Mouse (Mus musculus) heart, adult 2 months (tissue): ENCODE data around the gene Crtc2. TPM values are rescaled to one million over a fixed set of nuclear protein-coding genes. Genes with fewer than 3 reads are reported as not detected.
A peak's percentile ranks its signal among the peaks of the same experiment; 100 is the strongest.

Experiments
- DNase-seq, 2 experiments: peaks; one replicate each; pipeline ENCODE4 v3.0.0; 2021
- H3K27ac ChIP-seq: fragments of 200-600 bp; 2 replicates; pipeline ENCODE4 v1.8.1; 2022
- H3K27me3 ChIP-seq: fragments of 200-500 bp; 2 replicates; pipeline ENCODE4 v1.6.1; 2012; ENCODE audit warnings: mild to moderate bottlenecking, low read length, inconsistent platforms, mixed read lengths; ENCODE audit not compliant: control insufficient read depth, insufficient read depth
- H3K36me3 ChIP-seq: fragments of 200-500 bp; 2 replicates; pipeline ENCODE4 v1.6.1; 2012; ENCODE audit warnings: low read length, inconsistent platforms; ENCODE audit not compliant: control insufficient read depth, insufficient read depth
- H3K4me1 ChIP-seq: fragments of 200-500 bp; 2 replicates; pipeline ENCODE4 v1.6.1; 2011; ENCODE audit warnings: low read length; ENCODE audit not compliant: control insufficient read depth, insufficient read depth
- H3K4me3 ChIP-seq: fragments of 200-600 bp; 2 replicates; pipeline ENCODE4 v1.8.1; 2022
- H3K79me2 ChIP-seq: fragments of 200-500 bp; replicated peaks from 2 replicates; pipeline ENCODE4 v1.6.1; 2012; ENCODE audit warnings: mild to moderate bottlenecking, inconsistent platforms, low read length, moderate library complexity, mixed read lengths; ENCODE audit not compliant: control insufficient read depth, insufficient read depth
- H3K9ac ChIP-seq: fragments of 200-500 bp; 2 replicates; pipeline ENCODE4 v1.6.1; 2012; ENCODE audit warnings: low read depth, mild to moderate bottlenecking, control low read depth, inconsistent platforms, low read length, mixed read lengths
- CTCF ChIP-seq: fragments of 200-600 bp; IDR thresholded peaks from 2 replicates; pipeline ENCODE4 v1.8.1; 2022; ENCODE audit warnings: antibody characterized with exemption, mild to moderate bottlenecking, moderate library complexity
- EP300 ChIP-seq: fragments of 200-500 bp; IDR thresholded peaks from 2 replicates; pipeline ENCODE4 v1.6.1; 2011; ENCODE audit warnings: low read depth, low read length, control low read depth; ENCODE audit not compliant: insufficient read depth
- POLR2A ChIP-seq: fragments of 200-500 bp; IDR thresholded peaks from 2 replicates; pipeline ENCODE4 v1.6.1; 2011; ENCODE audit warnings: mild to moderate bottlenecking, low read depth, low read length, control low read depth; ENCODE audit not compliant: insufficient read depth
- WGBS: fragments of 180-500 bp; shearing (Covaris S2); methylation state at CpG from one replicate; pipeline ENCODE4 v1.1.7; 2018; 5-methylcytosine and 5-hydroxymethylcytosine counted together
- intact Hi-C: fragments of 180-260 bp; cut with DNase I; formaldehyde crosslinking; loops from one replicate; pipeline ENCODE4 v1.15.1; 2025
- long read RNA-seq: library from polyadenylated mRNA; stranded (forward); transcript quantifications from one replicate; pipeline ENCODE4 v2.0.0, GENCODE M21; 2021
- polyA plus RNA-seq: library from polyadenylated mRNA; depleted of rRNA; stranded (reverse); fragments of >200 nt; gene quantifications from 2 replicates; pipeline ENCODE4 v1.2.3, GENCODE M21; 2012; rRNA removed
- total RNA-seq, 2 experiments: library from RNA; stranded (reverse); gene quantifications; 2 replicates each; pipeline ENCODE4 v1.2.3; 2021

Gene Crtc2
- 10 to 100 TPM; 16.6 to 17.1 TPM for total RNA-seq
- polyA plus RNA-seq, result 32.9 and 33.7 TPM in 2 replicates
- long read RNA-seq, partial matches to known transcripts, result 1 of 2 reads
- long read RNA-seq, other reads (novel, unspliced or antisense), result 1 of 2 reads

- intact Hi-C loops, result loop anchor here (2.0 kb wide), 2 partner anchors 23 to 33 kb away; partner anchors contain the start of gene Jtb
- Histone ChIP-seq H3K4me3 (peak within 1 kb of the TSS; percentile 80), H3K27me3 (no peaks in the 10 kb centered on the region), H3K9ac (peak within 1 kb of the TSS; percentile 95), H3K4me1 (peaks cover 7% of the 10 kb centered on the region), H3K79me2 (peaks cover 3% of the 10 kb centered on the region; the same call in 1 of the 2 replicates), H3K27ac (peak within 1 kb of the TSS; percentile 92), H3K36me3 (no peaks in the 10 kb centered on the region; the same call in 1 of the 2 replicates)
- peak; percentile 92 to 98 for DNase-seq
- TF ChIP-seq POLR2A, result 0 out of 2 replicates have a peak, but pooled peaks have one; percentile 16
- peak; percentile 87; the same call in 1 of the 2 replicates for TF ChIP-seq EP300
- TF ChIP-seq CTCF, result no peak
- under 1% methylated on average over 40 of the region's 40 CpGs for WGBS
Measured at GRCm38 (mm10) chr3:90253653-90254418, at the start of gene Crtc2. Gene Crtc2 (plus strand): TSS chr3:90254163.

GRCm38 (mm10) chr3:90204582-90204981 lies 49.4 kb upstream of the Crtc2 start:
- intact Hi-C loops, result no loop called here
- WGBS, result 97% methylated on average over 2 of the region's 2 CpGs

GRCm38 (mm10) chr3:90208662-90209061 lies 45.3 kb upstream of the Crtc2 start:
- no peak for DNase-seq
- intact Hi-C loops, result no loop called here
- WGBS, result 87% methylated on average over 2 of the region's 2 CpGs
- no peak overlapping the region for H3K27ac ChIP-seq
- TF ChIP-seq EP300 (no peak), POLR2A (peak; percentile 25; the same call in 1 of the 2 replicates), CTCF (no peak)
- H3K36me3 ChIP-seq, result peaks cover 23% of the 10 kb centered on the region
- peaks cover 6% of the 10 kb centered on the region for H3K4me1 ChIP-seq
- peaks cover 2% of the 10 kb centered on the region; the same call in 1 of the 2 replicates for H3K79me2 ChIP-seq
- H3K27me3 ChIP-seq, result no peaks in the 10 kb centered on the region
- H3K9ac ChIP-seq, result no peak overlapping the region
- H3K4me3 ChIP-seq, result no peak overlapping the region

More at GRCm38 (mm10) chr3:90204582-90204981, 49.4 kb upstream of the Crtc2 start:
- no peak overlapping the region for H3K9ac ChIP-seq
- DNase-seq, result no peak
- no peaks in the 10 kb centered on the region for H3K36me3 ChIP-seq
- no peak overlapping the region for H3K27ac ChIP-seq
- TF ChIP-seq POLR2A, result no peak
- no peak for TF ChIP-seq CTCF
- TF ChIP-seq EP300, result no peak
- H3K4me3 ChIP-seq, result no peak overlapping the region
- H3K79me2 ChIP-seq, result no peaks in the 10 kb centered on the region
- H3K27me3 ChIP-seq, result no peaks in the 10 kb centered on the region
- H3K4me1 ChIP-seq, result no peaks in the 10 kb centered on the region

- peaks cover 2% of the 10 kb centered on the region; the same call in 1 of the 2 replicates for H3K79me2 ChIP-seq
- H3K36me3 ChIP-seq, result peaks cover 25% of the 10 kb centered on the region
- no peak overlapping the region for H3K9ac ChIP-seq
- H3K4me3 ChIP-seq, result no peak overlapping the region
- H3K27ac ChIP-seq, result no peak overlapping the region
- intact Hi-C loops, result loop anchor here (5.0 kb wide), 1 partner anchor 57 kb away; the partner anchor contains the start of gene Dennd4b
- 88% methylated on average over 5 of the region's 5 CpGs for WGBS
- no peak for DNase-seq
- H3K4me1 ChIP-seq, result peaks cover 8% of the 10 kb centered on the region
- TF ChIP-seq CTCF (no peak), EP300 (no peak), POLR2A (peak; percentile 20; the same call in 1 of the 2 replicates)
- no peaks in the 10 kb centered on the region for H3K27me3 ChIP-seq
Measured at GRCm38 (mm10) chr3:90209908-90210566, 43.9 kb upstream of the Crtc2 start.

GRCm38 (mm10) chr3:90211475-90212398 lies 42.2 kb upstream of the Crtc2 start:
- peak overlapping the region; percentile 34; the same call in 1 of the 2 replicates for H3K9ac ChIP-seq
- peaks cover 2% of the 10 kb centered on the region; the same call in 1 of the 2 replicates for H3K79me2 ChIP-seq
- H3K36me3 ChIP-seq, result peaks cover 25% of the 10 kb centered on the region
- WGBS, result 39% methylated on average over 13 of the region's 13 CpGs
- no peak overlapping the region for H3K27ac ChIP-seq
- intact Hi-C loops, result loop anchor here (5.0 kb wide), 1 partner anchor 56 kb away; the partner anchor contains the start of gene Dennd4b
- peaks cover 8% of the 10 kb centered on the region for H3K4me1 ChIP-seq
- H3K4me3 ChIP-seq, result peak overlapping the region; percentile 98
- TF ChIP-seq EP300 (no peak), POLR2A (no peak), CTCF (no peak)
- no peaks in the 10 kb centered on the region for H3K27me3 ChIP-seq
- DNase-seq, result no peak
